Mouse (Mus musculus): ENCODE results near the gene Cd164l2.

DNA sequence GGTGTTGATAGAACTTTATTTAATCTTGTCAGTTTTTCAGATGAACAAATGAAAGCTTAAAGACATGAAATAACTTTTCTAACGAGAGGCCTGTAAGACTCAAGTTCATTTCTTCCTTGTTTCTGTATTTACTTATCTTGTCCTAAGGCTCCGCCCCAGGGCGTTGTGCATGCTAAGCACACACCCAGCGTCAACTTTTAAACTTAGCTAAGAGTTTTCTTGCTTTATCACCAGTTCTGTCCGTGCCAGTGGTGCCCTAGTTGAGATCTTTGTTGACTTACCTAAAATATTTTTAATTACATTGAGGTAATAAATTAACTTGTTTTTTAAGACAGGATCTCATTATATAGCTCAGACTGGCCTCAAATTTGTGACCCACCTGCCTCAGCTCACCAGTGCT, 33.6 kb upstream of the Cd164l2 start:
- TF ChIP-seq POLR2A (IDR thresholded peaks at IDR 0.05; ENCODE audit: control insufficient read depth, extremely low read depth, insufficient read depth, low read length, poor library complexity) (no peak), CTCF (IDR thresholded peaks at IDR 0.05; ENCODE audit: borderline replicate concordance, control insufficient read depth, extremely low read depth, insufficient read depth, low read length, poor library complexity) (no peak)
